Mouse (Mus musculus) frontal cortex, postnatal 10 days (tissue): ENCODE data around the gene Col4a1.
A peak's percentile ranks its signal among the peaks of the same experiment; 100 is the strongest.

Experiments used
- DNase-seq, 2 experiments: peaks; one replicate each; pipeline ENCODE4 v3.0.0; 2022; ENCODE audit warnings: low spot score in 2 of 2, mixed read lengths in 1 of 2

Gene Col4a1

DNA sequence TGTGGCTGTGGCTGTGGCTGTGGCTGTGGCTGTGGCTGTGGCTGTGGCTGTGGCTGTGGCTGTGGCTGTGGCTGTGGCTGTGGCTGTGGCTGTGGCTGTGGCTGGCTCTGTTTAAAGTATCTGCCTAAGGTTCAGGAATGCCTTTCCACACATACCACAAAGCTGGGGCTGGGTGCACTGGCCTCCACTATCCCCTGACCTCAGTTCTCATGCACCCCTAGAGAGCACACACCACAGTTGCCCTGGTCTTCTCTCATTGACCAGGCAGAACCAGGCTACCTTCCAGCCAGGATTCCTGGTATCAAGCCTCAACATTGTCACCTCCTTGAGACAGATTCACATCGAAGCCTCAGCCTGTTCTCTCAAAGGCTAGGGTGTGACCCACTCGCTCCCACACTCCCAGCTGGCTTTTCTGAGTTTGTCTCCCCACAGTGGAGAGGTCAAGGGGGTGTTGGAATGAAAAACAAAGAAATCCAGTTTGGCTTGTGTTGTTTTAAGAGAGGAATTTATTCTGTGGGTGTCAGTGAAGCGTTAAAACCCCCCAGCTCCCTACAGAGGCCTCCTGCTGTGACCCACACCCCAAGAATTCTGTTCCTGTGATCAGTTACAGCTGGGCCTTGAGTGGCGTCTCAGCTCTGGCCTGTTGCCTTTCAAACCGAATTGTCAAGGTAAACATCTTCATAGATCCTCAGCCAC, 15.2 kb upstream of the Col4a1 start:
- DNase-seq = no peak

DNA sequence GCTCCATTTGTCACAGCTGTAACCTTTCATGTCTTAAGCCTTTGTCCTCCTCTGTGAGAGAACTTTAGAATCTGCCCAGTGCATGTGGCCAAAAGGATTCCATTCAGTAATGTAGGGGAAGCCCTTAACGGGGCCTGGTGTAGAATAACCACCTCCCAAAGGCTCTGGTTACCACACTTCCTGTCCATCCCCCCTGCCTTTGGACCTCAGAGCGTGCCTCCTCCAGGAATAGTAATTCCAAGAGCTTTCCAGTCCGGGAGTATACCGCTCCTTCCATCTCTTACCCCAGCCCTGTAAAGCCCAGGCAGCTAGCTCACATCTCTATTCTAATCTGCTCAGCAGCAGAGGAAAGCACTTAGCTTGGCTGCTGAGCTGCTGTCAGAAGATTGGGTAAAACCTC, 14.7 kb upstream of the Col4a1 start:
- DNase-seq = no peak

DNA sequence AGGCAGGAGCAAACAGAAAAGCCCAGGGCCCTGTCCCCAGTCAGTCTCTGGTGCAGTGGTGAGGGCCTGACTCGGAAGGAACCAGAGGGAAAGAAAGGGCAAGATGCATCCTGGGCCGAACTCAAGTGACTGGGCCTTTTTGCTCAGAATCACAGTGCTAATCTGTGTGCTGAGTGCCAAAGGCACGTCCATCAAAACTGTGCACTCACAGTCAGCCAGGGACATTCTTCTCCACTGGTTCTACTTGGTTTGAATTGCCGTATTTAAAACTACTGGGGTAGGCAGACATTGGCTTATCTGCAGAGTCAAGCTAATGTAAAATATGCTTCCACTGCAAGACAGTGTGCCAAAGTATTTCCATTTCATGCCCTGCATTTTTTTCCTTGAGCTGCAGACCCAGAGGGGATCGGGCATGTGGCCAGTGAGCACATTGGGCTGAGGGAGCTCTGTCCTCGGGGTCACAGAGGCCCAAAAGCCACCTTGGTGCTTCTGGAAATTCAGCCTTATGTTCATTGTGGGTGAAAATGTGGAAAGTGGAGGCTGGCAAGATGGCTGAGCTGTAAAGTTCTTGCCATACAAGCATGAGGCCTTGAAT, 12.3 kb upstream of the Col4a1 start:
- no peak for DNase-seq

DNA sequence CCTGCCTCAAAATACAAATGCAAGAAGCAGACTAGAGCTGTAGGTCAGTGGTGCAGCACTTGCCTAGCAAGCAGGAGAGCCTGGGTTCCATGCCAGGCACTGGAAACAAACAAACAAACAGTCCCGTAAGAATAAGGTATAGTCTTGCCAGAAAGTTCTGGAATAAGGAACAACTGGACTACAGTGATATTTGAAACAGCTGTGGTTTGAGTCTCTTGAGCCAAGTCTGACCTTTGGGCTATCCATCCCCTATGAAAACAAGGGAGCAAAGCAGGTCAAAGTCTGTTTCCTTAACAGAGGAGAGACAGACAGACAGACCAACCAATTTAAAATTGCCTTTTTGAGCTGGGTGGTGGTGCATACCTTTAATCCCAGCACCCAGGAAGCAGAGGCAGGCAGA, 11.1 kb upstream of the Col4a1 start:
- DNase-seq = no peak

DNA sequence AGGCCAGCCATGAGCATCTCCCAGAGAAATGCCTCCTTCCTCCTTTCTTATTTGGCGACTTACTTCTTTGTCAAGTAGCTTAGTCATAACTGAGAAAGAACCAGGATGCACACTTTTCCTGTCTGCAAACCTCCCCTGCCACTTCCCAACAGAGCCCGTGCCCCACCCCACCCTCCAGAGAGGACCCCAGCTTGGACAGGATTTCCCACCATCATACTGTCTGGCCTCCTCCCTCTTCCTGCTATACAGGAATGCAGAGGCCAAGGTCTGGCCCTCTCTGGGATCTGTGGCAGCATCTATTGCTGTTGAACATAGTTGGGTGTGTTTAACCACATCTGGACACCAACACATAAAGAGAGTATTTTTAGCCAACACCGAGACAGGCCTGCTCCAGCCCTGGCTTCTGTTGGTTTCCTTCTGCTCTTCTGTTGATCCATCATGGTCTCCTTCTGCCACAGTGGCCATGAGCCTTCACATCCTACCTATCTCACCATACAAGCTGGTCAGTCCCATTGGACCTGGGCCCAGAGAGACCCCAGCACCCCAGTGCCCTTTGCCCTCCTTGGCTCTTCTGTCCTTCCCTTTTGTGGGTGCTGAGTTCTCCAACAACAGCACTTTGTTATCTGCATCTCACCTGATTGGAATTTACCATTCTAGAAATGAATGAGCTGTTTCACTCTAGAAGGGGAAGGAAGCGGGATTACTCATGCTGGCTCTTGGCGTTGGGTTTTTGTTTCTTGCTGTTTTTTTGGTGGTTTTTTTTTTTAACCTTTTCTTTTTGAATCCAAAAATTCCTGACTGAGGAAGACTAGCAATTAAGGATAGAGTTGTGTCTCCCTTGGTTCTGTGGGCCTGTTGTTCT, 10.3 kb upstream of the Col4a1 start:
- no peak for DNase-seq

DNA sequence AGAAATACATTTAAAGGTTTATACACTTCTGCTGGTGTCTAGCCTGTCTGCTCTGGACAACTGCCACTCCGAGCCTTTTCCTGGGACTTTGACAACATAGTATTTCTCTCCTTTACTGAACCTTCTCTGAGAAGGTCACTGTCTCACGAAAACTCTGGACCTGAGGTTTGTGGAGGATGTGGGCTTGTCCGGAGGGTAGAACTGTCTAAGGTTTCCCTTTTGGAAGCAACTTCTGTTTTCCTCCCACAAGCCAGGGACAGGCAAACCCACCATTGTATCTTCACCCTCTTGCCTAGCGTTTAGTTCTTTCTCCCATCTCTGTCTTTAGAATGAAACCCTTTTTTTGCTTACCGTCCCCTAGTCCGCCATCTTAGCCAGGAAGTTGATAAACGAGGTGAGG, 9.2 kb upstream of the Col4a1 start:
- DNase-seq = no peak

DNA sequence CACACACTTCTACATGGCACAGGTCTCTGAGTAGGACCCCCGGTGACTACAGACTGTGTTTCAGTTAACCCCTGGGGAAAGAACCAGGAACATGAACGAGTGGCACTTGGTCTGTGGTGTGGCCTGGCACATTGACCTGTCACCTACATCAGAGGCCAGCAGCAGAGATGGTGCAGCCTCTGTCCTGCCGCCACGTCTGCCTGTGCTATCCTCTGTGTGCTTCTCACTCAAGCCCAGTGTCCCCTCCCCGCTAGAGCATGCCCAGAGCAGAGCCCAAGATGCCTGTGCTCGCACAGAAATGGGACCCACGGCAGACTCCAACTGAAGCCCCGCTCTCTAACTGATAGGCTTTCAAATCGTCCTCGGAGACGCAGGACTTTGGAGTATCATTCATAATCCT, 6.8 kb upstream of the Col4a1 start:
- no peak for DNase-seq

DNA sequence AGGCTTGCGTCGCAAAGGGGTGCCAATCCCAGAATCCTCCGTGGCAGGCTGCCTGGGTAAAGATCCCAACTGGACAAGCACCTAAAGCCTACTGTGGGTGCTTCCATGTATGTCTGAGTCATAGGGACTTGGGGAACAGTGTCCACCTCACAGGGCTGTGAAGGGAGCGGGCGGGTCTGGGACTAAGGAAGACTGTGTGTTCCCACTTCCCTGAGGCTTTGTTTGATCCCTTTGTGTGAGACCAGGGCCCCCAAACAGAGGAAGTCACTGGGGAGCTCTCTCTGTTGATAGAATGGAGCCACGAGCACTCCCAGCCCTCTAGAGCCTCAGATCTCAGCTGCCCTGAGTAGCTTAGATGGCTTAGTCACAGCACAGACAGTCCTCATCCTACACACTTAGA, 3.5 kb upstream of the Col4a1 start:
- no peak for DNase-seq

DNA sequence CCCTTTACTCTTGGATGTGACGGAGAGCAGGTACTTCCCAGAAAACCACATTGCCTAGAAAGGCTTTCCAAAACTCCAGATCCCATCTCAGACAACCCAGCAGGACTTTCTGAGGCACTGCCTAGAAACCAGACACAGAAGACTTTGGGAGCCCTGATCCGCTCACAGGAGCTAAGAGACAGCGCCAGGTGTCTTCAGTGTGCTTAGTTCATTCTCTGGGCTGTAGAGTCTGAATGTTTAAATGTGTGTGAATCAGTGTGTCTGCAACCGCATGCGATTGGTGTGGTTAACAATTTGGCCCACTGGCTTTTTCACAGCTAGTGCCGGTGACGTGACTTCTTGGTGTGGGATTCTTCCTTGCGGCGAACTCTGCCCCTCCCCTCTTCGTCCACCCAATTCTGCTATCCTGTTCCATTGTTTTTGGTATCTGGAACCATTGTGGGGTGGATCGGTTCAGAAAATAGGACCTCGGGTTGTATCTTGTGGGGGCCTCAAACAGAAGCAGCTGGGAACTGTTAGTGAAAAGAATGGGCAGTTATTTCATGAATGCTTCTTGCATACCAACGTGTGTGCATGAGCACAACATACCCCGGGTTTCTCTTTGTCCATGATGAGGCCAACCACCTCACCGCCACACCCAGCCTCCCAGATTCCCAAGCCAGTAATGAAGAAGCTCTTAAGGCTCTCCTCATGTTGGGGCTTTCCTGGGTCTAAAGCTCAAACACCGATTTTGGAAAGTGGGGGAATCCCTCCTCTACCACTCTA, 2.7 kb upstream of the Col4a1 start:
- DNase-seq = no peak

DNA sequence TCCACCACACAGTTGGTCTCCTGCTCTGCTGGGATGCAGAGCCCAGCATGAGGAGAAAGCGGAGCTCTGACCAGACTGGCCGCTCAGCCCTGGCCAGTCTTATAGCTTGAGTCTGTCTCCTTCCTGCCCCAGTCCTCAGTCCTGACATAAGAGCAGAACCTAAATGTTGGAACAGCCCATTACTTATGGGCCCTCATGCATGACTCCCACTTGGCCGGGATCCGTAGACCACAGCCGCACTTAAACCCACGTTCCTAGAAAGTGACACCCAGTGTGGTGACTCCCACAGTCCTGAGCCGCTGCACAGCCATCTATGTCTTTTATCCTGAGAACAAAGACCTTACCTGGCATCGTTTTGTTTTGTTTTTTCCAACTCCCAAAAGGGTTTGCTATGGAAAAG, 2.0 kb upstream of the Col4a1 start:
- no peak for DNase-seq

DNA sequence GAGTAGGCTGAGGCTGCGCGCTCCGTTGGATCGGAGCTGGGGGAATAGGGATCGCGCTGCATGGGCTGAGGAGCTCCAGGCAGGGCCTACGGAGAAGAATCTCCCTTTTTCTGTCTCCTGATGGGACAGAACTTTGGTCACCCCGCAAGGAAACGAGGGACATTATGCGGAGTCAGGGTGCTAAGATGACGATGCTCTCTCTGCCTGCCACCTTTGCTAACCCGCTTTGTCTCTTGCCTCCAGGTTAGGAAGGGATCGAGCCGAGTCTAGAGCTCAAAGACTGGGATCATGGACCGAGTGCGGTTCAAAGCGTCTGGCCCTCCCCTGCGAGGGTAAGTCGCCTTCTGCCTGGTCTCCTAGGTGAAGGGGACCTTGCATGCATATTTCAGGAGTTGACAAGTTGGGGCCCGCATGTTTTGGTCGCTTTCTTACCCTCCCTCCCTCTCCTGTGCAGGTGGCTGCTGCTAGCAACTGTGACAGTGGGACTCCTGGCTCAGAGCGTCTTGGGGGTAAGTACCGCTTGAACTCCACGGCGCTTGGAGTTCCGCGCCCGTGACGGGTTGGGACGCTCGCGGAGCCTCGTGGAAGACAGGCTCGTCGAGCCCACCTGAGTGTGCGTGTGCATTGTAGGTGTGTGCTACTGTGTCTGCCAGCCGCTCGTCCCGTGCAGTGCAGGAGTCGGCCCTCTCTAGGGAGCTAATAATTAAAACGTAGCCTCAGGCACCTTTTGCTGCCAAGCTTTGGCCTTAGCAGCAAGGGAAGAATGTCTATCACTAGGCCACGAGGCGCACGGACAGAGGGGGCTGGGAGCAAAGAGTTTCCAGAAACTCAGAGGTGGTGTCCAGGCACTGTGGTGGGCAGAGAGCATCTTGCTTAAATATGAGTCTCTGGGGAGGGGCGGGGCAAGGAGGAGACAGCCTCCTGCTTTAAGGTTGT, 818 bp upstream of the Col4a1 start:
- peak in 1 of 2 experiments; percentile 21 for DNase-seq

DNA sequence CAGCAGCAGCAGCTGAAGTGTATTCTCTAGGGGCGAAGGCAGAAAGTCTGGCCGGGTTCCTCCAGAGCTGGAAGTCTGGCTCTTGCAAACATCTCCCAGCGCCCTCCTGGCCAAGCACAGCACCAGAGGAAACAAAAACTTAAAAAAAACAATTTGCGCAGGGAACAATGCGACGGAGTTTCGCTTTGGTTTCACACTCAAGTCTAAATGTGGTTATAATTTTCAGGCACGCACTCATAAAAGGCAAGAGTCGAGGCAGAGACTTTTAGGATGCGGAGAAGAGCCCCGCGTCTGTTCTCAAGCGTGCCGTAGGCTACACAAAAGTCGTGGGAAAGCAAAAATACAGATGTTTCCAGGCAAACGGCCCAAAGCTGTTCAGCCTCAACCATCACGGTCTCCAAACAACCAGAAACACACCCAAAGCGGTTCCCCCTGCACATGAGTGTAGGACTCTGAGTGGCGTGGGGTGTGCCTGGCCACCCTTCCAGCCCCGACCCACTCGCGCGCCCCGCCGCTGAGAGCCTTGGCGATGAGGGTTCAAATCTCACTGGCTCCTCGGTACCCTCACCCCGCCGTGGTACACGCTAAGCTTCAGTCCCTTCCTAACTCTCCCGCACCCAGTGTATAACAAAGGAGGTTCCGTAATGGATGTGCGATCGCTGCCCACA, 811 bp downstream of the Col4a1 start:
- DNase-seq = peak in 1 of 2 experiments; percentile 19

DNA sequence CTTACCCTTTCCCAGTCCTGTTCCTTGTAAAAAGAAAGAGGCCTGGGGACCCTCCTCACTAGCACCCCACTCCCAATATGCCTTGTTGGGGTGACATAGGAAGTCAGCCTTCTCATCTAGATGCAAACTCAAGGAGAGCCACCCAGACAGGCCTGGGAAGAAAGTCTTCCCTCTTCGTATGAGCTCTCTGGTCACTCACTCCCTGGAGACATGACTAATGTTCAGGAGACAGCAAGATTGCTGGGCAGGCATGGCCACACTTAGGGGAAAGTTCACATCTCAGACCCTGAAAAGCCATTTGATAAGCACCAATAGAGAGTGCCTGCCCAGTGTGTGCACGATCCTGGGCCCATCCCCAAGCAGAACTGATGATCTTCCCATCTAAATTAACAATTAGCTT, 2.6 kb downstream of the Col4a1 start:
- no peak for DNase-seq

DNA sequence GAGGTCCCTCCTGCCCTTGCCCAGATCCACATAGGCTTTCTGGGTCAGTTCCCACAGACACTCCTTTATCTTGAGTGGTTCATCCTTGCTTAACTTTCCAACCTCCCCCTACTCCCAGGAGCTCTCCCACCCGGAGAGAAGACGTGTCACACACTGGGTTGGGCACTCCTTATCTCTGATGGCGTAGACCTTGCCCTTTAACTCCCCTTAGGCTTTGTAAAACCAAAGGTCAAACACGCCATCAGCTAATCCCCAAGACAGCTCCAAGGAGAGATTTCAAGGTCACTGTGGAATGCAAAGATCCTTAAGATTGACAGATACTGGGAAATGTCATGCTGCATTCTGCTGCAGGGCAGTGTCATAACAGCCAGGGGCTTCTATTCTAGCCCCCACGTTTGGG, 3.4 kb downstream of the Col4a1 start:
- no peak for DNase-seq

DNA sequence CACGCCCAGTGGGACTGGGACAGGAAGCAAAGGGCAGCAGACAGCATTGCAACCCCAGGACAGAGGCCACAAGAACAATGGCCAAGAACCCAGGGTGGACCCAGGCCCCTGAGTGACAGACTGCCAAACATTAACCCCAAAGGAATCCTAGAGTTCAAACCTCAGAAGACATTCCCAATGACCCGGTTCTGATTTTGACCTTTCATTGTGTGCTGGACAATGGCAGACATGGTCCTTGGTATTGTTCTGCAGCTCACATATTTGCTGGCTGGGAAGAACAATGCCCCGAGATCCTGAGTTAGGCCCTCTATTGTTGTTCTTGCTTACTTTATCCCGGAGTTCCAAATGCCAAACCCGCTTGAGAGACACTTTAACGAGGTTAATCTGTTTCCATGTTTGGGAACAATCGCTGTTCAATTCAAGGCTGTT, 4.0 kb downstream of the Col4a1 start:
- DNase-seq = no peak

DNA sequence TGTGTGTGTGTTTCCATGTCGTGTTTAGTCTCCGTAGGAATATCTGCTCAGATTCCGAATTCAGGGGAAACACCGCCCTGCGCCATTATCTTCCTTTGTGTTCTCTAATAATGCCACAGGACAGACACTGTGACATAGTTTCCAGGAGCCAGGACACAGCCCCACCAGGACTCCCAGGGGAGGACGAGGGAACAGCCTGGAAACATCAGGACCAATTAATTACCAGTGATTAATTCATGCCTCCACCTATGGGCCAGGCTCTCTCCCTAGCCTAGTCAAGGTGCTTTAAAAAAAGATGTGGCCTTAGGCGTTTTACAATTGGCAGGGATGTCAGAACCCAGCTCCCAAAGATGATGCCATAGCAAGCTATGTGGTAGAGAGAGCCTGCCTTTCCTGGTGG, 5.2 kb downstream of the Col4a1 start:
- DNase-seq = no peak

DNA sequence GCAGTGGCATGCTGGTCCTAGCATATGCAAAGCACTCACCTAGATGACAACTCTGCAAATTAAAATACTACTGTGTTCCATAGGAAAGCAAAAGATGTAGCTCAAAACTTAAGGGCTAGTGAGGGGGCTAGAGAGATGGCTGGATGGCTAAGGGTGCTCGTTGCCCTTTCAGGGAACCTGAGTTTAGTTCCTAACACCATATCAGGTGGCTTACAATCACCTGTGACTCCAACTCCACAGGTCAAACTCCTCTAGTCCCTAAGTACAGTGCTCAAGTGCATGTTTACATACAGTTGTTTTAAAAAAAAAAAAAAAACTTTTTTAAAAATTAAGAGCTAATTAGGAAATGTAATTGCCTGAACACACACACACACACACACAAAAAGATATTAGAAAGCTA, 7.1 kb downstream of the Col4a1 start:
- DNase-seq = no peak

DNA sequence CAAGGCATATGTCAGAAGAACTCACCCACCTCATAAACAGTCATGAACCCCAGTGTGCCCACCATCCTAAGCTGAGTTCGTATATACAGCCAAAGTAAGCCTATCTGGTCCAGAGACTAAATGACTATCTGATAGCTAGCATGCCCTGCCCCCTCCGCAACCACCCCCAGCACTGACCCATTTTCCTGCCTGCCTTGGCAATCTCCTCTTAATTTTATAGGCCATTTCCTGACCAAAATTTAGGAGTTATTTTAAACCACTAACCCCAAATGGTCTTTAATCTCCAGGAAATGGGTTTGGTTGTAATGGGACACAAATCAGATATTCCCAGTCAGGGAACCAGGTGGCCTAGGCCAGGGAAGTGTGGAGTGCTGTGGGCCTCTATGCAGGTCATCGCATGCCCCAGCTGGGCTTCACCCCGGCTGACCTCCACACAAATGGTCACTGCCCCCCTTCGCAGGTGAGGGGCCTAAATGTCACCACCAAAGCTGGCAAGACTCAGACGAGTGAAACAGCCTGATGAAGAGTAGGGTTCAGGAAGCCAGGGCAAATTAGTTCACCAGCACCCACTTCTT, 8.5 kb downstream of the Col4a1 start:
- no peak for DNase-seq

DNA sequence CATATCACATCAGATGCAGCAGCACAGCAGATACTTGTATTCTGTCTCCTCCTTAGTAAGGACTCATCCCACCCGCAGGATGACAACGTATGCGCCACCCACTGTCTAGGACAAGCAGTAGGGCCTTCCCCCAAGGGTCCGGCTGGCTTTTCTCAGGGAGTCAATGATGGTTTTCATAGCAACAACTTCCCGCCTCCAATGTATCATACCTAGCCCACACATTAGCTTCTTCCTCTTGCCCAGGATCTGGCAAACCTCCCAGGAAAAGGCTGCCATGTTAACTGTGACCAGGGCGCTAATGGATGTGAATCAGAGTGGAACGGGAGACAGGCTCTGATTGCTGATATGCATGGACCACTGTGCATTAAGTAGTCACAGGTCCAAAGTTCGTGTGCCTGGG, 12.2 kb downstream of the Col4a1 start:
- DNase-seq = no peak

DNA sequence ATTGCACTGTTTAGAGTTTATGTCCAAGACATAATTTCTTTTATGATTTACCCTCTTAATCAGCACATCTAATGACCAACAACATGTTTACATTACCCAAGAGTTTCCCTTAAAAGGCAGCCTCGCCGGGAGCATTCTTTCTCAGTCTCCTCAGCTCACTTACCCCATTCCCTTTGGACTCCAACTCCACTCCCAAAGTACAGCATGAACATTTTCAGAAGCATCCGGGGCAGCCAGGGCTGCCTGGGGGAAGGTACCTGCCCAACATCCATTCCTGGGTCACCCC, 13.4 kb downstream of the Col4a1 start:
- DNase-seq = no peak
